Mouse (Mus musculus): ENCODE data around the gene Mcoln1. TPM values are rescaled to one million over a fixed set of nuclear protein-coding genes. Genes with fewer than 3 reads are reported as not detected.

The Mcoln1 gene
- 6.6 TPM for polyA plus RNA-seq (2014; fragmentation: Illumina TruSeq; extraction: RNeasy Lipid Tissue Mini Kit (QIAGEN cat#74804))

DNA sequence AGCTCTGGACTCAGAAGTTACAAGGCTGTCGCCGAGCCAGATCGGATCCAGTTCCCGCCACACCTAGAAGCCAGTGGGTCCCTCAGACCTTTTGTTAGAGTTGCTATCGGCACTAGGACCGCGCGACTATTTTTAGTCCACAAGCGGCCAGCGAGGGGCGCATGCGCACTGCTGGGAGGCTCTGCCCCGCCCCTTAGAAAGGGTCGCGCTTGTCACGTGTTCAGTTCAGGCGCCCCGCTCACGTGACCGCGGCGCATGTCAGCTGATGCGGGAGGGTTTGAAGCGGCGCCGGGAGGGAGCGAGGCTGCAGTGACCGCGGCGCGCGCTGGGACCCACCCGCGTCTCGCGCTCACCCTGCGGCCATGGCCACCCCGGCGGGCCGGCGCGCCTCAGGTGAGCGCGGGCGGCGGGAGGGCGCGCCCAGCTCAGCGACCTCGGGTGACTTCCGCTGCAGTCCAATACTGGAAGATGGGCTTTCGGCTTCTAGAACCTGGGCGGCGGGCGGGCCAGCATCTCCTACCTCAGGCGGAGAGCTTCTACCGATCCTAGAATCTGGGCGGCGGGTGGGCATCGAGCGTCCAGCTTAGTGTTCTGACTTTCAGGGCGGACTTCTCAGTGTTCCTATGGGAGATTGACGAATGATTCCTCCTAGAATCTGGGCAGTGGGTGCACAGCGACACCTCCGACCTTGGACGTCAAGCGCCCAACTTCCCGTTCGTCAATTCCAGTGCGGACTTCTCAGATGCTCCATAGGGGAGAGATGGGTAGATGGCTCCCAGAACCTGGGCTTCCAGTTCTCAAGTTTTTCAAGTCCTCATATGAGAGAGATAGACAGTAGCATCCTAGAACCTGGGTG, at the start of gene Mcoln1:
TSS of gene Mcoln1 (plus strand) at position 223 of the 856 bp plus-strand sequence.

DNA sequence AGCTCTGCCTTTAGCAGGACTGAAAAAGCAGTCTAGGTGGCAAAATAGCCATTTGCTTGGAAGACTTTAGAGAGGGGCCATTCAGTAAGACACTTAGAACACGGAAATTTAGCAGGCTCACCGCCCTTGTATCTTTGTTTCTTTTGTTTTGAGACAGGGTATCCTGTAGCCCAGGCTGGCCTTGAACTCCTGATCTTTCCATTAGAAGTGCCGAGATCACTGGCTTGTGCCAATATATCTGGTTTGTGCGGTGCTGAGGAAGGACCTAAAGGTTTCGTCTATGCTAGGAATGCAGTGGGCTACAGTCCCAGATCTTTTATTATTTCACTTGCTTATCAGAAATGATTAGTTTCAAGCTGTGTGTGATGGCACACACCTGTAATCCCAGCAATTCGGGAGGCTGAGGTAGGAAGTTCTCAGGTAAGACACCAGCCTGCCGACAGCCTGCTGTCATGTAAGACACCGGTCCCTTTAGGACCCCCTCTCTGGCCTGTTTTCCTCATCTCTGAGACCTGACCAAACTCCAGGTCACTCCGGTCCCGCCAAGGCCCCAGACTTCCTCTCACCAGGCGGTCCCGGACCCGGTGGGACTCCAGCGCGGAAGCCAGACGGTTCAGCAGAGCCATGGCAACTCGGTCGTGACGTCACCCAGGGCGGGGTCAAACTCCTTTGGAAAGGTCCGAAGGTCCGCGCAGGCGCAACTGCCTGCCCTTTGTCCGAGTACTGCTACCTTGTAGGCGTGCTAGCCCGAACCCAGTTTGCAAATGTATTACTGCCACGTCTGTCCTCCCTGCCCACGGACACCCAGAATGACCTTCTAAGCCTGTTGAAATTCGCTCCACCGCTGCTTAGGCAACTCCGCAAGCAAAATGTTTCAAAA, 33.0 kb upstream of the Mcoln1 start, which contains the start of gene Pex11g:
TSS of gene Pex11g (minus strand) at position 675 of the 880 bp plus-strand sequence.

DNA sequence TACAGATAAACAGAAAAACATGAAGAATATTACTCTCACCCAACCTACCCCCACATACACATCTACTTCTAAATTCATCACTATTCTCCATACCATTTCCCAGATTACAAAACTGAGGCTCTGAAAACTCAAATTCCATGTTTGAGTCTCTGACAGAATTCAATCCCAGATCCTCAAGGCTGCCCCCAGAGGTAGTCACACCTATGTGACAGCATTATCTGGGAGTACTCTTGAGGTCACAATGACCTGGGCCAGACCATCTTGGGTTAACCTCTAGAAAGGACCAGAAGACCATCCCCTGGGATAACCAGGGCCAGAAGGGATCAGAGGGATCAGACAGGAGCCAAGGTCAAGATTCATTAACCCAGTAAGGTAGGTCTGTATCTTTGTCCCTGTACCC, 29.7 kb upstream of the Mcoln1 start, which contains the start of gene Tex45:
TSS of gene Tex45 (plus strand) at position 301 of the 400 bp plus-strand sequence.

DNA sequence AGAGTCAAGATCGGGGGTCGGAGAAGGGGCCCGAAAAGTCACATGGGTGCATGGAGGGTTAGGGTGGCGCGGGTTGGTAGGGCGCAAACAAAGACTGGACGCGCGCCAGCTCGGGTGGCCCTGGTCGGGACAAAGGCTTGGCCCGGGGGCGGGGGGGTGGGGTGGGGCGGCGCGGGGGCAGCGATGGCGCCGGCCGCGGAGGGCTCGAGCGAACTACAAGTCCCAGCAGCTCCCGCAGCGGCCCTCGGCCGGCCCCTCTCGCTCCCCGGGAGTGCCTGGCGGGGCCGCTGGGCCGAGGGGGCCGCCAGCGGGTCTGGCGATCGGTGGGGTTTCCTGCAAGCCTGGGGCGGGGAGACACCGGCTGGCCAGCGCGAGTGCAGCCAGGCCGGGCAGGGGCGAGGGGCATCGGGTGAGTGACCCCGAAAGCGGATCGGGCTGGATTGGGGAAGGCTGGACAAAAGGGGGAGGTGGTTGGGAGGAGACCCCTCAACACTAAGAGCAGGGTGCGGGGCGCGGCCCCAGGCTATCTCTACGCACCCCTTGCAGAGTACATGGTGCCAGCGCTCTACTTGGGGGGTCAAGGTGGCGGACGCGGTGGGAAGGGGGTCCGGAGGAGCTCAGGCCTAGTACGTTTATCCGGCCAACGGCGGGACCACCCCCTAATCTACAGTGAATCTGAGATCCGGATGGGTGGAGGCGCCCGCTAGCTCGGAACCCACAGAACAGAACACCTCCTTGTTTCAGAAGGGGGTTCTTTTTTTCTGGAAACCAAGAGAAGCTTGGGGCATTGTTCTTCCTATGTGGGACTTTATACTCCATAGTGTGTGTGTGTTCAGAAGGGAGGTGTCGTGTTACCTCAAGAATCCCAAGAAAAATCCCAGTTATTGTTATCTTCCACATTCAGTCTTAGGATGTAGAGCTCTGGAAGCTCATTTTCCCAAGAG, 7.1 kb upstream of the Mcoln1 start, which contains the start of gene Zfp358:
TSS of gene Zfp358 (plus strand) at position 238 of the 944 bp plus-strand sequence.

DNA sequence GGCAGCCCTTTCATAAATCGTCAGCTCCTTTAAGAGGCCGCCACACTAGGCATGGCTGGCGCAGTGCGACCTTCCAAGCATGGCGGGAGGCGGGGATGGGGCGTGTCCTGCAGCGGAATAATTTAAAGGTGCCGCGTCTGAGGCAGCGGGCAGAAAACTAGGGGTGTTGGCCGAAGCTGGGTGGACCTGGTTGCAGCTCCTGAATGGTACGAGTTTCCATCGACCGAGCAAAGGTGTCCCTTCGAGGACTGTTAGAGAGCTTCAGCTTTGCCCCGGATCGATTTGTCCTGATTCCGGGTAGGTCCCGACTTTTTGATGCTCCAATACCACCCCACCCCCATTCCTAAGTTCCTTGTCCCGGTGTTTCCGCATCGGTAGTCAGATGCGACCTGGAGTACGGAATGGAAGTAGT, 15.0 kb downstream of the Mcoln1 start, which contains the start of gene Pnpla6:
TSS of gene Pnpla6 (plus strand) at position 125 of the 412 bp plus-strand sequence.

Other genes starting within 250 kb of the Mcoln1 start
- 69.2 TPM for gene Insr, start 220.8 kb upstream of the Mcoln1 start, polyA plus RNA-seq (2014; fragmentation: Illumina TruSeq; extraction: RNeasy Lipid Tissue Mini Kit (QIAGEN cat#74804))
- gene A430078G23Rik, start 147.0 kb upstream of the Mcoln1 start, polyA plus RNA-seq (2014; fragmentation: Illumina TruSeq; extraction: RNeasy Lipid Tissue Mini Kit (QIAGEN cat#74804)), result not detected
- 6.4 TPM for gene Arhgef18, start 107.5 kb upstream of the Mcoln1 start, polyA plus RNA-seq (2014; fragmentation: Illumina TruSeq; extraction: RNeasy Lipid Tissue Mini Kit (QIAGEN cat#74804))
- 0.54 TPM for gene Pex11g, start 32.8 kb upstream of the Mcoln1 start, polyA plus RNA-seq (2014; fragmentation: Illumina TruSeq; extraction: RNeasy Lipid Tissue Mini Kit (QIAGEN cat#74804))
- gene Tex45, start 29.6 kb upstream of the Mcoln1 start, polyA plus RNA-seq (2014; fragmentation: Illumina TruSeq; extraction: RNeasy Lipid Tissue Mini Kit (QIAGEN cat#74804)), result not detected
- 2.7 TPM for gene Zfp358, start 7.3 kb upstream of the Mcoln1 start, polyA plus RNA-seq (2014; fragmentation: Illumina TruSeq; extraction: RNeasy Lipid Tissue Mini Kit (QIAGEN cat#74804))
- 4.0 TPM for gene Pnpla6, start 14.9 kb downstream of the Mcoln1 start, polyA plus RNA-seq (2014; fragmentation: Illumina TruSeq; extraction: RNeasy Lipid Tissue Mini Kit (QIAGEN cat#74804))
- 1.2 TPM for gene C330021F23Rik, start 67.5 kb downstream of the Mcoln1 start, polyA plus RNA-seq (2014; fragmentation: Illumina TruSeq; extraction: RNeasy Lipid Tissue Mini Kit (QIAGEN cat#74804))
- 0.26 TPM for gene Camsap3, start 86.8 kb downstream of the Mcoln1 start, polyA plus RNA-seq (2014; fragmentation: Illumina TruSeq; extraction: RNeasy Lipid Tissue Mini Kit (QIAGEN cat#74804))
- gene Xab2, start 120.9 kb downstream of the Mcoln1 start, polyA plus RNA-seq (2014; fragmentation: Illumina TruSeq; extraction: RNeasy Lipid Tissue Mini Kit (QIAGEN cat#74804)), result 0.48 TPM
- gene Pet100, start 121.1 kb downstream of the Mcoln1 start, polyA plus RNA-seq (2014; fragmentation: Illumina TruSeq; extraction: RNeasy Lipid Tissue Mini Kit (QIAGEN cat#74804)), result 7.8 TPM
- not detected for gene Pcp2, start 125.1 kb downstream of the Mcoln1 start, polyA plus RNA-seq (2014; fragmentation: Illumina TruSeq; extraction: RNeasy Lipid Tissue Mini Kit (QIAGEN cat#74804))
- 8.1 TPM for gene Stxbp2, start 130.5 kb downstream of the Mcoln1 start, polyA plus RNA-seq (2014; fragmentation: Illumina TruSeq; extraction: RNeasy Lipid Tissue Mini Kit (QIAGEN cat#74804))
- 6.5 TPM for gene Retn, start 155.3 kb downstream of the Mcoln1 start, polyA plus RNA-seq (2014; fragmentation: Illumina TruSeq; extraction: RNeasy Lipid Tissue Mini Kit (QIAGEN cat#74804))
- 0.51 TPM for gene Mcemp1, start 165.3 kb downstream of the Mcoln1 start, polyA plus RNA-seq (2014; fragmentation: Illumina TruSeq; extraction: RNeasy Lipid Tissue Mini Kit (QIAGEN cat#74804))
- gene Fcor, start 171.9 kb downstream of the Mcoln1 start, polyA plus RNA-seq (2014; fragmentation: Illumina TruSeq; extraction: RNeasy Lipid Tissue Mini Kit (QIAGEN cat#74804)), result 2.0 TPM
- gene Trappc5, start 175.8 kb downstream of the Mcoln1 start, polyA plus RNA-seq (2014; fragmentation: Illumina TruSeq; extraction: RNeasy Lipid Tissue Mini Kit (QIAGEN cat#74804)), result 9.5 TPM
- gene Fcer2a, start 193.7 kb downstream of the Mcoln1 start, polyA plus RNA-seq (2014; fragmentation: Illumina TruSeq; extraction: RNeasy Lipid Tissue Mini Kit (QIAGEN cat#74804)), result not detected
- not detected for gene Clec4g, start 220.2 kb downstream of the Mcoln1 start, polyA plus RNA-seq (2014; fragmentation: Illumina TruSeq; extraction: RNeasy Lipid Tissue Mini Kit (QIAGEN cat#74804))
- gene Cd209a, start 248.5 kb downstream of the Mcoln1 start, polyA plus RNA-seq (2014; fragmentation: Illumina TruSeq; extraction: RNeasy Lipid Tissue Mini Kit (QIAGEN cat#74804)), result 10.0 TPM

All from ovary, adult 10 weeks (tissue).